Mouse (Mus musculus): Measurements from ENCODE around the gene Irf2. TPM values are rescaled to one million over a fixed set of nuclear protein-coding genes. Genes with fewer than 3 reads are reported as not detected.

The Irf2 gene
- polyA plus RNA-seq, 1 experiment from 2014 or later: 30.6 TPM

GRCm38 (mm10) chr8:46799212-46799611, 59.7 kb downstream of the Irf2 start:
- Histone ChIP-seq H3K36me3 (ENCODE audit: insufficient read depth, low read length) (0 out of 2 replicates have a peak, but pooled peaks cover 10% of the 10 kb centered on the region), H3K4me3 (replicated peaks; ENCODE audit: low read depth, low read length) (no peak overlapping the region), H3K9ac (ENCODE audit: low read depth, low read length) (no peak overlapping the region), H3K4me1 (replicated peaks; ENCODE audit: insufficient read depth, low read length) (0 out of 2 replicates have a peak, but pooled peaks cover 4% of the 10 kb centered on the region), H3K27me3 (ENCODE audit: insufficient read depth, low read length) (no peaks in the 10 kb centered on the region), H3K27ac (no peak overlapping the region), H3K4me2 (ENCODE audit: low read length) (no peak overlapping the region), H3K9me3 (replicated peaks; ENCODE audit: low read length) (no peaks in the 10 kb centered on the region)
- no peak for DNase-seq (ENCODE audit: low spot score)
- TF ChIP-seq CTCF (IDR thresholded peaks at IDR 0.05; ENCODE audit: low read depth): no peak
- 90% methylated on average over 5 of the region's 5 CpGs for WGBS
- ATAC-seq (replicated peaks; ENCODE audit: low FRiP score, low read depth): no peak

GRCm38 (mm10) chr8:46799706-46800105, 60.2 kb downstream of the Irf2 start:
- Histone ChIP-seq H3K4me2 (ENCODE audit: low read length) (no peak overlapping the region), H3K9me3 (replicated peaks; ENCODE audit: low read length) (no peaks in the 10 kb centered on the region), H3K9ac (ENCODE audit: low read depth, low read length) (no peak overlapping the region), H3K27me3 (ENCODE audit: insufficient read depth, low read length) (no peaks in the 10 kb centered on the region), H3K36me3 (ENCODE audit: insufficient read depth, low read length) (0 out of 2 replicates have a peak, but pooled peaks cover 10% of the 10 kb centered on the region), H3K4me3 (replicated peaks; ENCODE audit: low read depth, low read length) (no peak overlapping the region), H3K27ac (no peak overlapping the region), H3K4me1 (replicated peaks; ENCODE audit: insufficient read depth, low read length) (0 out of 2 replicates have a peak, but pooled peaks cover 4% of the 10 kb centered on the region)
- no peak for TF ChIP-seq CTCF (IDR thresholded peaks at IDR 0.05; ENCODE audit: low read depth)
- DNase-seq (ENCODE audit: low spot score) (peak; percentile 45), ATAC-seq (replicated peaks; ENCODE audit: low FRiP score, low read depth) (no peak; the same call in 1 of the 2 replicates)
- 27% methylated on average over 2 of the region's 2 CpGs for WGBS

GRCm38 (mm10) chr8:46801153-46801684, 61.7 kb downstream of the Irf2 start:
- WGBS: 75% methylated on average over 1 of the region's 1 CpGs
- no peak for ATAC-seq (replicated peaks; ENCODE audit: low FRiP score, low read depth)
- no peak for TF ChIP-seq CTCF (IDR thresholded peaks at IDR 0.05; ENCODE audit: low read depth)

GRCm38 (mm10) chr8:46802009-46802408, 62.5 kb downstream of the Irf2 start:
- no peak for TF ChIP-seq CTCF (IDR thresholded peaks at IDR 0.05; ENCODE audit: low read depth)
- H3K4me1 ChIP-seq (replicated peaks; ENCODE audit: insufficient read depth, low read length): 0 out of 2 replicates have a peak, but pooled peaks cover 4% of the 10 kb centered on the region
- no peak overlapping the region for H3K9ac ChIP-seq (ENCODE audit: low read depth, low read length)
- H3K27me3 ChIP-seq (ENCODE audit: insufficient read depth, low read length): no peaks in the 10 kb centered on the region
- DNase-seq (ENCODE audit: low spot score): no peak
- no peaks in the 10 kb centered on the region for H3K9me3 ChIP-seq (replicated peaks; ENCODE audit: low read length)
- no peak overlapping the region for H3K4me3 ChIP-seq (replicated peaks; ENCODE audit: low read depth, low read length)
- 77% methylated on average over 2 of the region's 2 CpGs for WGBS
- no peak overlapping the region for H3K4me2 ChIP-seq (ENCODE audit: low read length)
- ATAC-seq (replicated peaks; ENCODE audit: low FRiP score, low read depth): no peak
- H3K27ac ChIP-seq: no peak overlapping the region
- H3K36me3 ChIP-seq (ENCODE audit: insufficient read depth, low read length): peaks cover 19% of the 10 kb centered on the region

More at GRCm38 (mm10) chr8:46801153-46801684, 61.7 kb downstream of the Irf2 start:
- Histone ChIP-seq H3K4me1 (replicated peaks; ENCODE audit: insufficient read depth, low read length) (0 out of 2 replicates have a peak, but pooled peaks cover 4% of the 10 kb centered on the region), H3K9ac (ENCODE audit: low read depth, low read length) (no peak overlapping the region), H3K36me3 (ENCODE audit: insufficient read depth, low read length) (peaks cover 12% of the 10 kb centered on the region), H3K9me3 (replicated peaks; ENCODE audit: low read length) (no peaks in the 10 kb centered on the region), H3K4me3 (replicated peaks; ENCODE audit: low read depth, low read length) (no peak overlapping the region), H3K4me2 (ENCODE audit: low read length) (no peak overlapping the region), H3K27me3 (ENCODE audit: insufficient read depth, low read length) (no peaks in the 10 kb centered on the region), H3K27ac (no peak overlapping the region)
- no peak for DNase-seq (ENCODE audit: low spot score)

- Histone ChIP-seq H3K36me3 (ENCODE audit: insufficient read depth, low read length) (peaks cover 26% of the 10 kb centered on the region), H3K27ac (no peak overlapping the region), H3K9me3 (replicated peaks; ENCODE audit: low read length) (no peaks in the 10 kb centered on the region), H3K9ac (ENCODE audit: low read depth, low read length) (no peak overlapping the region), H3K27me3 (ENCODE audit: insufficient read depth, low read length) (no peaks in the 10 kb centered on the region), H3K4me2 (ENCODE audit: low read length) (no peak overlapping the region), H3K4me1 (replicated peaks; ENCODE audit: insufficient read depth, low read length) (0 out of 2 replicates have a peak, but pooled peaks cover 4% of the 10 kb centered on the region), H3K4me3 (replicated peaks; ENCODE audit: low read depth, low read length) (no peak overlapping the region)
- WGBS: 84% methylated on average over 5 of the region's 5 CpGs
- TF ChIP-seq CTCF (IDR thresholded peaks at IDR 0.05; ENCODE audit: low read depth): no peak
- DNase-seq (ENCODE audit: low spot score) (no peak), ATAC-seq (replicated peaks; ENCODE audit: low FRiP score, low read depth) (no peak)
These were observed 65.2 kb downstream of the Irf2 start for GRCm38 (mm10) chr8:46804721-46805120.

- 83% methylated on average over 11 of the region's 11 CpGs for WGBS
- Histone ChIP-seq H3K4me2 (ENCODE audit: low read length) (no peak overlapping the region), H3K36me3 (ENCODE audit: insufficient read depth, low read length) (peaks cover 35% of the 10 kb centered on the region), H3K9ac (ENCODE audit: low read depth, low read length) (no peak overlapping the region), H3K9me3 (replicated peaks; ENCODE audit: low read length) (no peaks in the 10 kb centered on the region), H3K27me3 (ENCODE audit: insufficient read depth, low read length) (no peaks in the 10 kb centered on the region), H3K4me1 (replicated peaks; ENCODE audit: insufficient read depth, low read length) (no peaks in the 10 kb centered on the region), H3K27ac (no peak overlapping the region), H3K4me3 (replicated peaks; ENCODE audit: low read depth, low read length) (no peak overlapping the region)
- no peak for TF ChIP-seq CTCF (IDR thresholded peaks at IDR 0.05; ENCODE audit: low read depth)
- DNase-seq (ENCODE audit: low spot score): no peak
- no peak for ATAC-seq (replicated peaks; ENCODE audit: low FRiP score, low read depth)
These were observed 71.6 kb downstream of the Irf2 start for GRCm38 (mm10) chr8:46811021-46811622.
